Mouse (Mus musculus): ENCODE measurements around the gene Lrrc2.

Gene Lrrc2

DNA sequence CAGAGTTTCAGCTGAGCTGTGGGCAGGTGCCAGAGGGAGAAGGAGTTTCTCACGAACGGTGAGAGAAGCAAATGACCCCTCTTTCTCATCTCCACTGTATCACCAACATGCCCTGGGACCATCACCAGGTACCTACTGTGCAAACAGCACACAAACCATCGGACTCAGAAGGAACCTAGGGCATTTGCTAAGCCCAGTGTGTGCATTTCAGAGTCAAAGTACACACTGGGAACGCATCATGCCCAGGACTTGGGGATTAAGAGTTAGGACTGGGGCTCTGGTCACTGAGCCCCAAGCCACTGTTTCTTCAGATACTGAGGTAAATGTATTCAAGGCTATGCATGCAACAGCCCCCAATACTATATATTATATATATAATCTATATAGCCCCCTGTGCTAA is 36.0 kb downstream of the Lrrc2 start:
- in situ Hi-C loops (cut with MseI, MboI), result no loop called here

GRCm38 (mm10) chr9:110988078-110988477 is 36.7 kb downstream of the Lrrc2 start:
- in situ Hi-C loops (cut with MseI, MboI), result no loop called here

DNA sequence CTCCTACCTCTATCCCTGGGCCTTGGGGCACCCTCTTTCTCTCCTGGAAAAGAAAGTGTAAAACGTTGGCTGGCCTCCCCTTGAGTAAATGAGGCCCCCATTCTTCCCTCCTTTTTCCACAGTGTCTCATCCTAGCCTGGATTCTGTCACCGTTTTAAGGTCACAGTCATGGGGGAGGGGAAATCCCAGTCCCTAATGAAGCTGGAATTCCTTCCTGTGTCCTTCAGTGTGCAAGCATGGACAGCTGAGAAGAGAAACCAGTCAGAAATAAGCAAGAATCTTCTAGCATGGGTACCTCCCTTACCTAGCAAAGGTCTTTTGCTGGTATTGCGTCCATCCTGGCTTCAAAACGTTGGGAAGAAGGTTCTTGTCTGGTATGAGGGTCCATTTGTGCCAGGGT is 37.8 kb downstream of the Lrrc2 start:
- in situ Hi-C loops (cut with MseI, MboI), result no loop called here

- in situ Hi-C loops (cut with MseI, MboI), result no loop called here
Observed at GRCm38 (mm10) chr9:110989543-110989942, 38.2 kb downstream of the Lrrc2 start.

DNA sequence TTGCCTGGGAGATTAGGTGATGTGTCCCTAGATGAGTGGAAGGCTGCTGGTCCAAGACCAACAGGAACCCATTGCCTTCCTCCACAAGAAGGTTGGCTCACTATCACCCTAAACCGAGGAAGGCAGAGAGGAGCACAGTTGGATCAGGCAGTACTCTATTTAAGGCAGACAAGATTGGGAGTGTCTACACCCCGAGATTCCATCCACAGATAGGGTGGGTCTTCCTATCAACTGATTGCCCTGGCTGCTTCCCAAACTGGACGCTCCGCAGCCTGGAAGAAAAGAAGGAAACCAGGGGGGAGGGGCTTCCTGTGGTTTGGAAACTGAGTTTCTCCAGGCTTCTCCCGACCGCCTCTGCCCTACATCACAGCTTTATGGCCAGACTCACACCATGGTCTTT is 38.9 kb downstream of the Lrrc2 start, which contains the start of gene Rtp3:
Rtp3 (minus strand) TSS at position 380 of the 400 bp plus-strand sequence.
- in situ Hi-C loops (cut with MseI, MboI), result no loop called here

GRCm38 (mm10) chr9:110993281-110993709 is 42.0 kb downstream of the Lrrc2 start:
- in situ Hi-C loops (cut with MseI, MboI), result no loop called here

- in situ Hi-C loops (cut with MseI, MboI), result loop anchor here in 1 of 2 experiments (5.0 kb wide), 1 partner anchor 78 kb away; no protein-coding TSS in a partner anchor
Observed at GRCm38 (mm10) chr9:110994716-110995172, 43.4 kb downstream of the Lrrc2 start.

- in situ Hi-C loops (cut with MseI, MboI), result loop anchor here in 1 of 2 experiments (5.0 kb wide), 1 partner anchor 75 kb away; no protein-coding TSS in a partner anchor
Observed at GRCm38 (mm10) chr9:110997245-110997644, 45.9 kb downstream of the Lrrc2 start.

- in situ Hi-C loops (cut with MseI, MboI), result loop anchor here in 1 of 2 experiments (5.0 kb wide), 1 partner anchor 73 kb away; no protein-coding TSS in a partner anchor
Observed at GRCm38 (mm10) chr9:110999056-110999455, 47.7 kb downstream of the Lrrc2 start.

DNA sequence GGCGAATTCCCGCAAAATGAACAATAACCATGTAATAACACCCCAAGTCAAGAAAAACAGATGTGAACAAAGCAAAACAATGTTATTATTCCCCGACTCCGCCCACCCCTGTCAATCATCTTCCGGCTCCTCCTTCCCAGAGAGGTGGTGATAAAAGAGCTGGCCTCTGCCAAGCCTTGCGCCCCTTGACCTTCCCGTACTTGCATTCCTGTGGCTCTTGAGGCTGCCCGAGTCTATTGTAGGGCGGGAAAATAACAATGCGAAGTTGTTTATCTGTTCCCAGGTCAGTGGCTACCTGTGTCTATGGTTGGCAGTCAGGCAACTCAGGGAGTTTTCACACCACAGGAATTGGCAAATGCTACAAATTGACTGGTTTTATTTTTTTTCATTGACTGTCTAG is 48.5 kb downstream of the Lrrc2 start:
- in situ Hi-C loops (cut with MseI, MboI), result loop anchor here in 1 of 2 experiments (5.0 kb wide), 1 partner anchor 72 kb away; no protein-coding TSS in a partner anchor

- in situ Hi-C loops (cut with MseI, MboI), result no loop called here
Observed at GRCm38 (mm10) chr9:111001621-111002020, 50.3 kb downstream of the Lrrc2 start.

- in situ Hi-C loops (cut with MseI, MboI), result no loop called here
Observed at GRCm38 (mm10) chr9:111003279-111003678, 51.9 kb downstream of the Lrrc2 start.

- in situ Hi-C loops (cut with MseI, MboI), result no loop called here
Observed at GRCm38 (mm10) chr9:111006544-111006943, 55.2 kb downstream of the Lrrc2 start.

DNA sequence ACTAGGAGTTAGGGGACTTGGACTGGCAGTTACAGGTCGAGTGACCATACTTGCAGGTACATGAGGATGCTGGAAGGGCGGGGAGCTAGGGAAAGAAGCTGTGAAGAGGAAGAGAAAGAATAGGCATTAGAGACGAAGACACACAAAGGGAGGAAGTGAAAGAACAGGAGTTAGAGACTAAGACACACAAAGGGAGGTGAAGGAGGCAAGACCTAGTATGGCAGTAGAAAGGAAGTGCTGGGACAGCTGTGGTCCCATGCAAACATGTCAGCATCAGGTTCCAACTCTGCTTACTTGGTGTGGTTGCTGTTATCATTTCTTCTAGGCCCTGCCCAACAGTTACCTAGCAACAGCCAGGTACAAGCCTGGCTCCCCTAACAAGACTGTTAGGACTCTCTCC is 58.4 kb downstream of the Lrrc2 start:
- in situ Hi-C loops (cut with MseI, MboI), result no loop called here

GRCm38 (mm10) chr9:111011550-111011949 is 60.2 kb downstream of the Lrrc2 start:
- in situ Hi-C loops (cut with MseI, MboI), result no loop called here

GRCm38 (mm10) chr9:111012041-111012440 is 60.7 kb downstream of the Lrrc2 start:
- in situ Hi-C loops (cut with MseI, MboI), result no loop called here

GRCm38 (mm10) chr9:111015658-111016057 is 64.3 kb downstream of the Lrrc2 start:
- in situ Hi-C loops (cut with MseI, MboI), result no loop called here

- in situ Hi-C loops (cut with MseI, MboI), result no loop called here
Observed at GRCm38 (mm10) chr9:111019022-111019421, 67.7 kb downstream of the Lrrc2 start, which contains the start of gene Ltf. Ltf (plus strand) TSS chr9:111019271.

DNA sequence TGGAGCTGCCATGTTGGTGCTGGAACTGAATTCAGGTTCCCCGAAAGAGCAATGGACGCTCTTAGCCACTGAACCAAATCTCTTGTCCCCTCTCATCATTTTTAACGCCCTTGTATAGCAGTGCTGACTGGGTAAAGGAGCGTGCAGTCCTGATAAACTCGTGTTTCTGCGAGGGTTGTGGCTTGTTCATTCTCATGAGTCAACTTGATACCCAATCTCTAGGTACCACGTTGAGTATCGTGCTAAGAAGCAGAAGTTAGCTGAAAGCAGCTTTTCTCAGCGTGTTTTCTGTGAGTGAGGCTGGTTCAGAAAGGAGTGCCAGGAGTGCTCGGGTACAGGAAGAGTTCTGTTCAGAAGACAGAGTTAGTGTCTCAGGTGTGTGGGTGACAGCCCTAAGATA is 75.4 kb downstream of the Lrrc2 start:
- in situ Hi-C loops (cut with MseI, MboI), result no loop called here
